Mouse (Mus musculus) G1E (cell line): ENCODE data around the gene Gja4.

Source experiments
- CTCF ChIP-seq: IDR thresholded peaks from 2 replicates; pipeline ENCODE4 v1.5.1; 2012; ENCODE audit warnings: low read depth, low read length, inconsistent platforms, mixed read lengths
- GATA1 ChIP-seq: IDR thresholded peaks from 2 replicates; pipeline ENCODE4 v1.6.1; 2012; ENCODE audit warnings: borderline replicate concordance, low read length, inconsistent platforms, mixed read lengths
- POLR2AphosphoS5 ChIP-seq: IDR thresholded peaks from 2 replicates; pipeline ENCODE4 v1.6.1; 2012; ENCODE audit warnings: low read depth, low read length, inconsistent platforms; ENCODE audit not compliant: insufficient replicate concordance
- TAL1 ChIP-seq: conservative IDR thresholded peaks from 2 replicates; pipeline ENCODE4 v1.6.1; 2012; ENCODE audit warnings: low read depth, low read length, inconsistent platforms, mixed read lengths

- TF ChIP-seq CTCF (no peak), TAL1 (no peak), GATA1 (no peak), POLR2AphosphoS5 (no peak)
Measured at GRCm38 (mm10) chr4:127303796-127304195, 10.0 kb downstream of the Gja4 start.
